Mouse (Mus musculus): ENCODE measurements at regions not wholly inside any gene's neighbourhood (a gene's known extent, or its start where the extent isn't known, plus 50 kb on each side); places are given as distances from the start of the nearest gene placed in this dataset.

GRCm38 (mm10) chr1:184519551-184519950 lies 212.9 kb downstream of the Hlx start:
- TF ChIP-seq CTCF (IDR thresholded peaks at IDR 0.05; ENCODE audit: low read depth) (no peak), EP300 (optimal IDR thresholded peaks at IDR 0.05) (no peak)
